Comparison of ENCODE assay signal across 17 mouse cellular contexts in the genomic region with DNA sequence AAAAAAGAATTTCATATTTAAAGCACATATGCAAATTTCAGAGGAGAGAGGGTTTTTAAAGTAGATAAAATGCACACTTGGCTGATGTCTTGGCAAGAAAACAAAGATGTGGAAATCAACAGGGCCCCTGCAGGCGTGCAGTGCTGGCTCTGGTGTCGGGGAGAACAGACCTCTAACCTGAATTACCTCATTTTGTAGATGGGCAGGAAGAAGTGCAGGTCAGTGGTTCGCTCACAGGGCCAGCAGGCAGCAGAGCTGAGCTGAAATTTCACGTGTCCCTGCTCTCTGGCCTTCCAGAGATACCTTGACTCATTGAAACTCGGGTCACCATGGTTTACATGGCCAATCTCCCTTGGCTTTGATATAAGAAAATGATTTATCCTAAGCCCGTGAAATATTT.
DNase-seq lines count a peak whose midpoint lies in the region; ATAC-seq and TF ChIP-seq lines count a peak whose summit lies in the region.
"Had no signal": no experiment of that assay in that cellular context is flagged by ENCODE, and none has a peak within 500 bp of the region (broad histone marks: within the 10 kb centered on the region; RNA-seq: fewer than 3 reads in every experiment).

No protein-coding gene starts in this region.

- H3K27me3 ChIP-seq in liver, postnatal 0 days (ENCODE audit: insufficient read depth, low read length): no peaks in the 10 kb centered on the region
- no peaks in the 10 kb centered on the region for H3K27me3 ChIP-seq in liver, embryonic 11.5 days (replicated peaks; ENCODE audit: control insufficient read depth, insufficient read depth, low read length)
- H3K27me3 ChIP-seq: heart, embryonic 13.5 days; limb, embryonic 15.5 days; neural tube, embryonic 13.5 days; stomach, embryonic 15.5 days had no signal

- ATAC-seq in liver, postnatal 0 days: peak; percentile 68; the same call in 1 of the 2 replicates
- ATAC-seq in liver, embryonic 11.5 days (replicated peaks; ENCODE audit: low FRiP score): no peak

- H3K9ac ChIP-seq in liver, postnatal 0 days (replicated peaks): no peak overlapping the region
- no peak overlapping the region for H3K9ac ChIP-seq in liver, embryonic 11.5 days (ENCODE audit: low read depth, low read length)
- H3K9ac ChIP-seq: heart, embryonic 13.5 days; hindbrain, embryonic 14.5 days; limb, embryonic 15.5 days; neural tube, embryonic 13.5 days; stomach, embryonic 15.5 days had no signal

- H3K4me3 ChIP-seq in liver, postnatal 0 days (ENCODE audit: low read depth, low read length): no peak overlapping the region
- H3K4me3 ChIP-seq in liver, embryonic 11.5 days (ENCODE audit: low read depth, low read length): no peak overlapping the region
- H3K4me3 ChIP-seq: erythroblast, embryonic 14.5 days; heart, embryonic 13.5 days; left cerebral cortex, adult 2 months; limb, embryonic 15.5 days; neural tube, embryonic 13.5 days; stomach, embryonic 15.5 days had no signal

- H3K36me3 ChIP-seq in liver, postnatal 0 days (replicated peaks; ENCODE audit: insufficient read depth, low read length): no peaks in the 10 kb centered on the region
- no peaks in the 10 kb centered on the region for H3K36me3 ChIP-seq in liver, embryonic 11.5 days (ENCODE audit: control insufficient read depth, insufficient read depth, low read length)
- H3K36me3 ChIP-seq: stomach, embryonic 15.5 days had no signal

- peak; percentile 42 for DNase-seq in adrenal gland, adult 8-10 months
- no peak for DNase-seq in adrenal gland, adult 18-20 months (ENCODE audit: low spot score in 2 of 2)
- DNase-seq in liver, postnatal 0 days: no peak
- no peak for DNase-seq in liver, embryonic 11.5 days (ENCODE audit: low spot score)
- peak; percentile 75 for DNase-seq in brain, adult 2 months (ENCODE audit: low read depth, low spot score)
- peak; percentile 60 to 62 for DNase-seq in cerebellum, postnatal 10 days
- DNase-seq in right cerebral cortex, postnatal 14 days: no peak
- no peak for DNase-seq in heart, postnatal 4 days
- DNase-seq: kidney, adult 9 months; thymus, postnatal 14 days had no signal

- TF ChIP-seq CTCF in liver, postnatal 0 days (IDR thresholded peaks at IDR 0.05; ENCODE audit: low read depth): no peak

- no peak for TF ChIP-seq EP300 in liver, postnatal 0 days (IDR thresholded peaks at IDR 0.05; ENCODE audit: low read depth)

- WGBS in liver, postnatal 0 days (ENCODE audit: insufficient replicate concordance): 52% methylated on average over 6 of the region's 6 CpGs
- 76% methylated on average over 6 of the region's 6 CpGs for WGBS in liver, embryonic 11.5 days

- H3K27ac ChIP-seq in liver, postnatal 0 days (ENCODE audit: low read depth): no peak overlapping the region
- H3K27ac ChIP-seq in liver, embryonic 11.5 days (ENCODE audit: low read depth, low read length): no peak overlapping the region
- H3K27ac ChIP-seq: heart, embryonic 13.5 days; hindbrain, embryonic 14.5 days; left cerebral cortex, adult 2 months; limb, embryonic 15.5 days; neural tube, embryonic 13.5 days; stomach, embryonic 15.5 days had no signal

- H3K4me1 ChIP-seq in liver, postnatal 0 days (ENCODE audit: insufficient read depth): no peaks in the 10 kb centered on the region
- no peaks in the 10 kb centered on the region for H3K4me1 ChIP-seq in liver, embryonic 11.5 days (replicated peaks; ENCODE audit: control insufficient read depth, insufficient read depth, low read length)
- H3K4me1 ChIP-seq: stomach, embryonic 15.5 days had no signal

- H3K4me2 ChIP-seq in liver, postnatal 0 days (ENCODE audit: low read depth, low read length): no peak overlapping the region
- H3K4me2 ChIP-seq in liver, embryonic 11.5 days: no peak overlapping the region
- H3K4me2 ChIP-seq: heart, embryonic 13.5 days; hindbrain, embryonic 14.5 days; limb, embryonic 15.5 days; neural tube, embryonic 13.5 days; stomach, embryonic 15.5 days had no signal

- no peaks in the 10 kb centered on the region for H3K9me3 ChIP-seq in liver, postnatal 0 days (ENCODE audit: low read length)
- no peaks in the 10 kb centered on the region for H3K9me3 ChIP-seq in liver, embryonic 11.5 days (ENCODE audit: control insufficient read depth, low read length)
- H3K9me3 ChIP-seq: heart, embryonic 13.5 days; limb, embryonic 15.5 days; neural tube, embryonic 13.5 days; stomach, embryonic 15.5 days had no signal

Comparison
In these comparisons a context has a peak if more than half of its experiments do, and no peak if none do; other contexts are left out.
1. DNase-seq: peak in adrenal gland, adult 8-10 months (single experiment), brain, adult 2 months (single experiment) and cerebellum, postnatal 10 days (2 of 2); none in adrenal gland, adult 18-20 months (0 of 2), liver, postnatal 0 days (single experiment), liver, embryonic 11.5 days (single experiment), right cerebral cortex, postnatal 14 days (single experiment) and heart, postnatal 4 days (single experiment).